Mouse (Mus musculus) heart, postnatal 0 days (tissue): ENCODE results near the gene Chn2.

ENCODE experiments used
- CTCF ChIP-seq: IDR thresholded peaks from 2 replicates; pipeline ENCODE4 v1.5.1; 2016; ENCODE audit warnings: antibody characterized with exemption, control low read depth, low read depth
- EP300 ChIP-seq: IDR thresholded peaks from 2 replicates; pipeline ENCODE4 v1.6.1; 2016; ENCODE audit warnings: antibody characterized with exemption, low read depth

GRCm38 (mm10) chr6:54071478-54071877 is 32.1 kb downstream of the Chn2 start:
- TF ChIP-seq CTCF (no peak), EP300 (no peak)
